Mouse (Mus musculus): ENCODE data around the gene Rmi2. TPM values are rescaled to one million over a fixed set of nuclear protein-coding genes. Genes with fewer than 3 reads are reported as not detected.

Gene Rmi2
- total and polyA plus RNA-seq, 3 experiments: 2.8 to 8.0 TPM; not detected in 1

GRCm38 (mm10) chr16:10828461-10828805 is 6.4 kb upstream of the Rmi2 start:
- H3K4me1 ChIP-seq (ENCODE audit: control insufficient read depth in 1 of 2, insufficient read depth in 2 of 2, low read length in 2 of 2): no peaks in the 10 kb centered on the region
- DNase-seq (ENCODE audit: low read depth, low spot score): no peak

GRCm38 (mm10) chr16:10834542-10834910 is 333 bp upstream of the Rmi2 start:
- peak overlapping the region; percentile 57 to 61 for H3K4me3 ChIP-seq (ENCODE audit: control insufficient read depth in 1 of 2, insufficient read depth in 1 of 2, low read depth in 2 of 2, low read length in 2 of 2)
- no peaks in the 10 kb centered on the region for H3K27me3 ChIP-seq (ENCODE audit: control insufficient read depth in 1 of 2, insufficient read depth in 2 of 2, low read length in 2 of 2)
- no peaks in the 10 kb centered on the region for H3K9me3 ChIP-seq (replicated peaks; ENCODE audit: insufficient read depth, low read length)
- peaks cover 0 to 8% of the 10 kb centered on the region in 2 experiments; a peak in 2 of 4 replicates for H3K4me1 ChIP-seq (ENCODE audit: control insufficient read depth in 1 of 2, insufficient read depth in 2 of 2, low read length in 2 of 2)
- peak overlapping the region; percentile 66 for H3K9ac ChIP-seq (ENCODE audit: control insufficient read depth, low read depth, low read length, poor library complexity, severe bottlenecking)
- H3K36me3 ChIP-seq (ENCODE audit: control insufficient read depth in 1 of 2, insufficient read depth in 2 of 2, low read length in 2 of 2): peaks cover 0 to 5% of the 10 kb centered on the region in 2 experiments; a peak in 2 of 4 replicates
- H3K27ac ChIP-seq (ENCODE audit: control insufficient read depth, low read depth, low read length): peak overlapping the region; percentile 44
- TF ChIP-seq SIN3A (IDR thresholded peaks at IDR 0.05; ENCODE audit: low read length) (no peak), MAX (IDR thresholded peaks at IDR 0.05; ENCODE audit: low read length) (0 out of 2 replicates have a peak, but pooled peaks have one; percentile 46), GATA1 (IDR thresholded peaks at IDR 0.05; ENCODE audit: low read depth, low read length) (no peak), EP300 (IDR thresholded peaks at IDR 0.05; ENCODE audit: low read depth in 1 of 2, low read length in 2 of 2) (0 out of 4 replicates have a peak, but pooled peaks of 1 of the 2 experiments have one; percentile 18), TBP (IDR thresholded peaks at IDR 0.05; ENCODE audit: low read depth, low read length) (peak; percentile 18; the same call in 1 of the 2 replicates), UBTF (IDR thresholded peaks at IDR 0.05; ENCODE audit: borderline replicate concordance, insufficient read depth, low read depth, low read length) (no peak), NELFE (IDR thresholded peaks at IDR 0.05; ENCODE audit: low read depth, low read length) (peak; percentile 1; the same call in 1 of the 2 replicates), POLR2A (IDR thresholded peaks at IDR 0.05; ENCODE audit: control insufficient read depth in 1 of 2, insufficient read depth in 1 of 2, low read depth in 1 of 2, low read length in 2 of 2, poor library complexity in 1 of 2) (no peak), MYC (IDR thresholded peaks at IDR 0.05; ENCODE audit: low read depth, low read length) (peak; percentile 72; the same call in 1 of the 2 replicates), HCFC1 (IDR thresholded peaks at IDR 0.05; ENCODE audit: low read depth, low read length) (0 out of 2 replicates have a peak, but pooled peaks have one; percentile 53), JUND (IDR thresholded peaks at IDR 0.05; ENCODE audit: low read depth, low read length) (no peak), RCOR1 (IDR thresholded peaks at IDR 0.05; ENCODE audit: low read depth, low read length) (peak; percentile 62; the same call in 1 of the 2 replicates), CHD2 (IDR thresholded peaks at IDR 0.05; ENCODE audit: low read length) (no peak), USF1 (IDR thresholded peaks at IDR 0.05; ENCODE audit: low read depth, low read length) (no peak), MXI1 (IDR thresholded peaks at IDR 0.05; ENCODE audit: low read depth, low read length) (no peak), ZMIZ1 (IDR thresholded peaks at IDR 0.05; ENCODE audit: low read depth, low read length) (no peak), ELF1 (IDR thresholded peaks at IDR 0.05; ENCODE audit: low read depth, low read length) (no peak)
- no peaks in the 10 kb centered on the region; the same call in 1 of the 2 replicates for H3K79me2 ChIP-seq (ENCODE audit: control insufficient read depth, insufficient read depth, low read length, poor library complexity)
- DNase-seq (ENCODE audit: low read depth, low spot score): peak; percentile 68

More at GRCm38 (mm10) chr16:10828461-10828805, 6.4 kb upstream of the Rmi2 start:
- TF ChIP-seq TBP (IDR thresholded peaks at IDR 0.05; ENCODE audit: low read depth, low read length): no peak
- TF ChIP-seq POLR2AphosphoS2 (IDR thresholded peaks at IDR 0.05; ENCODE audit: low read length): no peak
- TF ChIP-seq MYB (IDR thresholded peaks at IDR 0.05; ENCODE audit: low read depth, low read length): no peak
- no peak for TF ChIP-seq HCFC1 (IDR thresholded peaks at IDR 0.05; ENCODE audit: low read depth, low read length)
- no peak for TF ChIP-seq ETS1 (IDR thresholded peaks at IDR 0.05; ENCODE audit: low read depth, low read length)
- TF ChIP-seq ZC3H11A (IDR thresholded peaks at IDR 0.05; ENCODE audit: low read depth, low read length): no peak
- no peak for TF ChIP-seq CHD1 (IDR thresholded peaks at IDR 0.05; ENCODE audit: low read depth, low read length)
- no peak for TF ChIP-seq POLR2AphosphoS5 (IDR thresholded peaks at IDR 0.05; ENCODE audit: borderline replicate concordance, low read depth, low read length)
- no peak for TF ChIP-seq GATA1 (IDR thresholded peaks at IDR 0.05; ENCODE audit: low read depth, low read length)
- TF ChIP-seq BHLHE40 (IDR thresholded peaks at IDR 0.05; ENCODE audit: borderline replicate concordance, low read depth, low read length): no peak
- Histone ChIP-seq H3K9me3 (replicated peaks; ENCODE audit: insufficient read depth, low read length) (no peaks in the 10 kb centered on the region), H3K79me2 (ENCODE audit: control insufficient read depth, insufficient read depth, low read length, poor library complexity) (no peaks in the 10 kb centered on the region), H3K4me3 (ENCODE audit: control insufficient read depth in 1 of 2, insufficient read depth in 1 of 2, low read depth in 2 of 2, low read length in 2 of 2) (no peak overlapping the region), H3K9ac (ENCODE audit: control insufficient read depth, low read depth, low read length, poor library complexity, severe bottlenecking) (no peak overlapping the region), H3K27me3 (ENCODE audit: control insufficient read depth in 1 of 2, insufficient read depth in 2 of 2, low read length in 2 of 2) (no peaks in the 10 kb centered on the region), H3K27ac (ENCODE audit: control insufficient read depth, low read depth, low read length) (no peak overlapping the region), H3K36me3 (ENCODE audit: control insufficient read depth in 1 of 2, insufficient read depth in 2 of 2, low read length in 2 of 2) (no peaks in the 10 kb centered on the region)
